Mouse (Mus musculus) bone marrow, adult 2 months (tissue): ENCODE measurements around the gene Tbc1d5.

Experiments
- CTCF ChIP-seq: fragments of 200-500 bp; IDR thresholded peaks from 2 replicates; pipeline ENCODE4 v1.5.1; 2011; ENCODE audit warnings: low read length, control low read depth; ENCODE audit not compliant: control insufficient read depth, insufficient read depth
- POLR2A ChIP-seq: fragments of 200-500 bp; IDR thresholded peaks from 2 replicates; pipeline ENCODE4 v1.6.1; 2011; ENCODE audit warnings: low read depth, mild to moderate bottlenecking, control low read depth, low read length, borderline replicate concordance; ENCODE audit not compliant: control insufficient read depth

GRCm38 (mm10) chr17:51043869-51044268, 135.3 kb downstream of the Tbc1d5 start:
- TF ChIP-seq POLR2A (no peak), CTCF (no peak)
